Mouse (Mus musculus): ENCODE data around the gene Zfp781.
"Not testable (repeated sequence)": the region's sequence is repeated elsewhere in the genome, so short reads cannot be mapped to it uniquely, and the experiment has no call there.

Zfp781 gene

DNA sequence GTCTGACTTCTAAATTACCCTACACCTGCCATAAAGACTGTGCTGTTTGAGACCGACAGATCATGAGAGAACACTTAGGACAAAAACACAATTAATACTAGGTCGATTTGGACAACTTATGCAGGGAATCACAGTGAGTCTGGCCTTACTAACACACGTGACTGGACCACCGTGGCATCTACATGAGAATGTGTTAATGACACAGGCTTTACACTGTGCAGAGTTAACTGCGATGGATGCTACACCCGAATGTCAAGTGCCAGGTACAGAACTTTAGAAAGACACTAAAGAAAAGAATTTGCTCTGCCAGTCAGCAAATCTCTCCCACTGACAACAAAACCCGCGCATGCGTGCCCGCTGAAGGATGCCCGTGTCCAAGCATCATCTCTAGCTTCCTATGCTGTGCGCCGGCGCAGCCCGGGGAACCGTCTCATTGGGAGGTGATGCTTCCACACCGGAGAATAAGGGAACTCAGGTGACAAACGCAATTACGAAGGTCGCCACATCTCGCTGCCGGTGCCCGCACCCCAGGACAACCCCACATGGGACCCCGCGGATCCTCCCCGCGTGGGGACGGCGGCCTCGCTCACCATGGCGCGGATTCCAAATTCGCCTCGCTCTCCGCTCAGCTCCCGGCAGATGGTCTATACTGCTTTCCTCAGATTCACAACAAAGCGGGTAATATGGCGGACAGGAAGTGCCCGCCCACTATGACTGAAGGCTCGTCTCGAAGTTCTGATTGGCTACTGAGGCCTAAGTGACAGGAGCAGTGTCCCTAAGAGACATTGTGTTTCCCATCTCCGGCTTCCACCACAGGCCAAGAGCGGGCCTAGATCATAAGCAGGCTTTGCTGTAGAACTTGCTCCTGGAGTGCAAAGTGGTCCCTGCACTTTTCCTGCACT is at the start of gene Zfp781:
TSS of gene Zfp781 (minus strand) at position 639 of the 902 bp plus-strand sequence.
- DNase-seq (ENCODE audit: inconsistent ontology term) = not testable (repeated sequence)

DNA sequence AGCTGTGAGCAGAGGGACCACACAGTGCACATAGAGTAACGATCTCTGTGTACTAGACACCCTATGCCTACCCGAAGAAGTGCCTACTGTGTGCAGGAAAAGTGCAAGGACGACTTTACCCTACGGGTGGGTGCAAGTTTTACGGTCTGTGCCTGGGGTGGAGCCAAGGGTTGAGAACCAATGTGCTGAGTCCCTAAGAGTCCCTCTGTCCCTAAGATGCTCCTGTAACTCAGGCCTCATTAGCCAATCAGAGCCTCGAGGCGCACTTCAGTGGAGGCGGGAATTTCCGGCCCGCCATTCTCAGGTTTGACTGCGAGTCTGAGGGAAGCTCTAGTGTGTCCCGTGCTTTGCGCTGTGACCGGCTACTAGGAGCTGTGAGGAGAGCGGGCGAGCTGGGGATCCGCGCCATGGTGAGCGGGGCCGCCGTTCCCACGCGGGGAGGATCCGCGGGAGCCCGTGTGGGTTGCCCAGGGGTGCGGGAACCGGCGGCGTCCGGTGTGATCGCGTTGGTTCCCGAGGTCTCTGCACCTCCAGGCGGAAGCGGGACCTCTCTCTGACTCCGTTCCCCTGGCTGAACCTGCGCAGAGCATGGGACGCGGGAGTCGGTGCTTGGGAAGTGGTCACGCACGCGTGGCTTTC is 48.2 kb upstream of the Zfp781 start:
- not testable (repeated sequence) for DNase-seq (ENCODE audit: inconsistent ontology term)

DNA sequence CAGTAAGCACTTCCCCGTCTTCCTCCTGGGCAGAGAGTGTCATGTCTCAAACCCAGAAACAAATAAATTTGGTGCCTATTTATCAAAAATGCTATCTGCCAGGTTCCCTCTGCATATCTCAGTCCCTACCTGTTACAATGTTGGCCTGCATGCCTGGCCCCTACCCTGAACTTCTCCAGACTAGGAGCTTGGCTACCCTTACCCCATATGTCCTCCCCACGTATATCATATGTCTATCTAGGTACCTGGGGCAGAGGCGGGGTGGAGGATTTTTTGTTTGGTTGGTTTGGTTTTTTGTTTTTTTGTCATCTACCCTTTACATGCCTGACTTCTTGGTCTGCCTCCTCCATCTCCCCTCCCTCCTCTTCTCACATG is 451 bp upstream of the Zfp781 start:
- not testable (repeated sequence) for DNase-seq (ENCODE audit: inconsistent ontology term)

DNA sequence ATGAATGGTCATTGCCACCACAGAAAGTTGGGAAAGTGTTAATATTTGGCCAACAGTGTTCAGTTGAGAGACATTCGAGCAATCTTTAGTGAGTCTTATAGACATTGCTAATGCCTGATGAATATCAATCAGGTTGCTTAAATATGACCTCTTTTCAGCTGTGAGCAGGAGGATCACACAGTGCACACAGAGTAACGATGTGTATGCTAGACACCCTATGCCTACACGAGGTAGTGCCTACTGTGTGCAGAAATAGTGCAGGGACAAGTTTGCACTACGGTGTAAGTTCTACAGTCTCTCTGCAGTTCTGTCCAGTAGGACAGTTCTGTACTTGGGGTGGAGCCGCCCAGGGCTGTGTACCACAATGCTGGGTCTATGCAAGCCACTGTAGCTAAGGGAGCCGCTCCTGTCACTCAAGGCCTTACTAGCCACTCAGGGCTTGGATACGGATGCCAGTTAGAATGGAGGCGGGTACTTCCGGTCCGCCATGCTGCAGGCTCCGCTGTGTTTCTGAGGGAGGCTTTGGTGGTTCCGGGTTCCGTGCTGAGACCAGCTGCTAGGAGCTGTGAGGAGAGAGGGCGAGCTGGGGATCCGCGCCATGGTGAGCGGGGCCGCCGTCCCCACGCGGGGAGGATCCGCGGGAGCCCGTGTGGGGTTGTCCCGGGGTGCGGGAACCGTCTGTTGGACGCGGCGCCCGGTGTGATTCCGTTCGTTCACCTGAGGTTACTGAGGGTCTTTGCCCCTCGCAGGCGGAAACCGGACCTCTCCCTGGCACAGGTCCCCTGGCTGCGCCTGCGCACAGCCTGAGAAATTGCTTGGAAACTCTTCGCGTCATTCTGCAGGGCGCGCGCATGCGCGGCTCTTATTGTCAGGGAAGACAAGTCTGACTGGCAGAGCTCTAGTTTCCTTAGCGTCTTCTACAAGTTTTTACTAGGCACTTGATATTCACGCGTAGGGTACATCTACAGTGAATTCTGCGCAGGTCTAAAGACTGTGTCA is 66.6 kb downstream of the Zfp781 start, which contains the start of gene Gm32687:
TSS of gene Gm32687 (plus strand) at position 526 of the 999 bp plus-strand sequence.
- not testable (repeated sequence) for DNase-seq (ENCODE audit: inconsistent ontology term)
